Mouse (Mus musculus) spleen, adult 2 months (tissue): ENCODE data around the gene Gm17402.

Experiments
- CTCF ChIP-seq: fragments of 200-500 bp; IDR thresholded peaks from 2 replicates; pipeline ENCODE4 v1.5.1; 2011; ENCODE audit warnings: mild to moderate bottlenecking, inconsistent platforms; ENCODE audit not compliant: insufficient read depth, insufficient read length, insufficient replicate concordance; ENCODE audit errors: extremely low read depth
- POLR2A ChIP-seq: fragments of 200-500 bp; IDR thresholded peaks from 2 replicates; pipeline ENCODE4 v1.6.1; 2011; ENCODE audit warnings: low read depth, low read length, inconsistent platforms

- TF ChIP-seq CTCF (no peak), POLR2A (no peak)
Measured at GRCm38 (mm10) chr3:67358376-67358775, 16.6 kb downstream of the Gm17402 start.
